Mouse (Mus musculus): ENCODE data around the gene Mkrn2. TPM values are rescaled to one million over a fixed set of nuclear protein-coding genes. Genes with fewer than 3 reads are reported as not detected.
A peak's percentile ranks its signal among the peaks of the same experiment; 100 is the strongest.

Mkrn2 gene
- polyA plus RNA-seq, 1 experiment = 32.6 TPM

- TF ChIP-seq CTCF (IDR thresholded peaks at IDR 0.05; ENCODE audit: borderline replicate concordance, extremely low read depth, insufficient read depth, insufficient read length) = no peak
- TF ChIP-seq POLR2A (IDR thresholded peaks at IDR 0.05; ENCODE audit: borderline replicate concordance, extremely low read depth, insufficient read depth, insufficient read length, poor library complexity, severe bottlenecking) = no peak
- DNase-seq (ENCODE audit: low read depth) = no peak
These were observed 49.0 kb downstream of the Mkrn2 start for GRCm38 (mm10) chr6:115650476-115651427.

GRCm38 (mm10) chr6:115651719-115652118 is 50.0 kb downstream of the Mkrn2 start:
- TF ChIP-seq CTCF (IDR thresholded peaks at IDR 0.05; ENCODE audit: borderline replicate concordance, extremely low read depth, insufficient read depth, insufficient read length) = no peak
- no peak for TF ChIP-seq POLR2A (IDR thresholded peaks at IDR 0.05; ENCODE audit: borderline replicate concordance, extremely low read depth, insufficient read depth, insufficient read length, poor library complexity, severe bottlenecking)
- DNase-seq (ENCODE audit: low read depth) = no peak

GRCm38 (mm10) chr6:115653939-115654338 is 52.2 kb downstream of the Mkrn2 start:
- TF ChIP-seq CTCF (IDR thresholded peaks at IDR 0.05; ENCODE audit: borderline replicate concordance, extremely low read depth, insufficient read depth, insufficient read length) = no peak
- TF ChIP-seq POLR2A (IDR thresholded peaks at IDR 0.05; ENCODE audit: borderline replicate concordance, extremely low read depth, insufficient read depth, insufficient read length, poor library complexity, severe bottlenecking) = no peak
- DNase-seq (ENCODE audit: low read depth) = no peak

- peak; percentile 22 for DNase-seq (ENCODE audit: low read depth)
- TF ChIP-seq POLR2A (IDR thresholded peaks at IDR 0.05; ENCODE audit: borderline replicate concordance, extremely low read depth, insufficient read depth, insufficient read length, poor library complexity, severe bottlenecking) = no peak
- no peak for TF ChIP-seq CTCF (IDR thresholded peaks at IDR 0.05; ENCODE audit: borderline replicate concordance, extremely low read depth, insufficient read depth, insufficient read length)
These were observed 57.1 kb downstream of the Mkrn2 start for GRCm38 (mm10) chr6:115658802-115659201.

GRCm38 (mm10) chr6:115664268-115664667 is 62.6 kb downstream of the Mkrn2 start:
- DNase-seq (ENCODE audit: low read depth) = no peak
- TF ChIP-seq POLR2A (IDR thresholded peaks at IDR 0.05; ENCODE audit: borderline replicate concordance, extremely low read depth, insufficient read depth, insufficient read length, poor library complexity, severe bottlenecking) = no peak
- TF ChIP-seq CTCF (IDR thresholded peaks at IDR 0.05; ENCODE audit: borderline replicate concordance, extremely low read depth, insufficient read depth, insufficient read length) = no peak

GRCm38 (mm10) chr6:115666641-115667040 is 64.9 kb downstream of the Mkrn2 start:
- TF ChIP-seq POLR2A (IDR thresholded peaks at IDR 0.05; ENCODE audit: borderline replicate concordance, extremely low read depth, insufficient read depth, insufficient read length, poor library complexity, severe bottlenecking) = no peak
- DNase-seq (ENCODE audit: low read depth) = no peak

Other genes with a start within 250 kb of the Mkrn2 start
- gene Pparg, start 241.0 kb upstream of the Mkrn2 start, polyA plus RNA-seq (2012; rRNA removed) = 0.16 and 0.40 TPM in 2 replicates
- 18.6 and 19.8 TPM in 2 replicates for gene Tsen2, start 57.2 kb upstream of the Mkrn2 start, polyA plus RNA-seq (2012; rRNA removed)
- 0.10 TPM in 1 of 2 replicates, not detected in the other for gene Mkrn2os, start 9.3 kb upstream of the Mkrn2 start, polyA plus RNA-seq (2012; rRNA removed)
- 249 and 289 TPM in 2 replicates for gene Raf1, start 74.7 kb downstream of the Mkrn2 start, polyA plus RNA-seq (2012; rRNA removed)
- 1.1 and 1.6 TPM in 2 replicates for gene Tmem40, start 160.5 kb downstream of the Mkrn2 start, polyA plus RNA-seq (2012; rRNA removed)
- gene Cand2, start 172.6 kb downstream of the Mkrn2 start, polyA plus RNA-seq (2012; rRNA removed) = 30.5 and 37.1 TPM in 2 replicates
- 1,840 and 1,952 TPM in 2 replicates for gene Rpl32, start 206.8 kb downstream of the Mkrn2 start, polyA plus RNA-seq (2012; rRNA removed)
- 4.0 and 4.8 TPM in 2 replicates for gene Efcab12, start 236.5 kb downstream of the Mkrn2 start, polyA plus RNA-seq (2012; rRNA removed)

All from brain, embryonic 14.5 days (tissue).